Mouse (Mus musculus) limb, embryonic 15.5 days (tissue): ENCODE measurements around the gene Pnliprp1. TPM values are rescaled to one million over a fixed set of nuclear protein-coding genes. Genes with fewer than 3 reads are reported as not detected.

Experiments
- ATAC-seq: fragments of 200-750 bp; cut with Nextera tagmentation; 2 replicates; pipeline ENCODE4 v1.8.0; 2017; ENCODE audit warnings: low read depth, moderate TSS enrichment; ENCODE audit not compliant: insufficient number of reproducible peaks, low FRiP score, low TSS enrichment
- H3K27ac ChIP-seq: fragments of 300-500 bp; sonication (generic); 2 replicates; pipeline ENCODE4 v1.5.1; 2015; ENCODE audit warnings: moderate library complexity, mild to moderate bottlenecking, inconsistent platforms
- H3K27me3 ChIP-seq: fragments of 300-500 bp; sonication (generic); 2 replicates; pipeline ENCODE4 v1.6.1; 2015; ENCODE audit warnings: inconsistent platforms
- H3K36me3 ChIP-seq: fragments of 300-500 bp; sonication (generic); 2 replicates; pipeline ENCODE4 v1.6.1; 2015; ENCODE audit warnings: inconsistent platforms
- H3K4me1 ChIP-seq: fragments of 300-500 bp; sonication (generic); 2 replicates; pipeline ENCODE4 v1.6.1; 2015; ENCODE audit warnings: inconsistent platforms
- H3K4me2 ChIP-seq: fragments of 300-500 bp; sonication (generic); 2 replicates; pipeline ENCODE4 v1.6.1; 2015; ENCODE audit warnings: mild to moderate bottlenecking, inconsistent platforms
- H3K4me3 ChIP-seq: fragments of 300-500 bp; sonication (generic); 2 replicates; pipeline ENCODE4 v1.5.1; 2015; ENCODE audit warnings: mild to moderate bottlenecking, inconsistent platforms
- H3K9ac ChIP-seq: fragments of 300-500 bp; sonication (generic); 2 replicates; pipeline ENCODE4 v1.6.1; 2015; ENCODE audit warnings: inconsistent platforms
- H3K9me3 ChIP-seq: fragments of 300-500 bp; sonication (generic); 2 replicates; pipeline ENCODE4 v1.6.1; 2016; ENCODE audit warnings: inconsistent platforms
- WGBS: fragments of 180-500 bp; shearing (Covaris S2); methylation state at CpG from one replicate; pipeline ENCODE4 v1.1.7; 2015; 5-methylcytosine and 5-hydroxymethylcytosine counted together
- polyA plus RNA-seq: library from polyadenylated mRNA; unstranded; fragments of >200 nt; fragmentation: Nextera tagmentation; extraction: Ambion mirVana; gene quantifications from 2 replicates; pipeline ENCODE4 v1.2.1, GENCODE M21; 2015

The Pnliprp1 gene
- 0.93 and 1.6 TPM in 2 replicates for polyA plus RNA-seq

- no peak within 1 kb of the TSS for H3K27ac ChIP-seq
- no peak for ATAC-seq
- H3K27me3 ChIP-seq, result no peaks in the 10 kb centered on the region
Observed at GRCm38 (mm10) chr19:58728445-58729031, at the start of gene Pnliprp1. Gene Pnliprp1 (plus strand): TSS chr19:58728887.

GRCm38 (mm10) chr19:58688933-58689332 is 39.8 kb upstream of the Pnliprp1 start:
- Histone ChIP-seq H3K4me1 (no peaks in the 10 kb centered on the region), H3K27me3 (no peaks in the 10 kb centered on the region), H3K4me3 (no peak overlapping the region), H3K9ac (no peak overlapping the region), H3K27ac (no peak overlapping the region), H3K4me2 (no peak overlapping the region), H3K36me3 (no peaks in the 10 kb centered on the region), H3K9me3 (no peaks in the 10 kb centered on the region)
- ATAC-seq, result no peak
- 25% methylated on average over 1 of the region's 1 CpGs for WGBS

More at GRCm38 (mm10) chr19:58728445-58729031, at the start of gene Pnliprp1:
- Histone ChIP-seq H3K4me1 (peaks cover 8% of the 10 kb centered on the region; the same call in 1 of the 2 replicates), H3K9me3 (no peaks in the 10 kb centered on the region), H3K4me2 (no peak within 1 kb of the TSS), H3K9ac (no peak within 1 kb of the TSS), H3K4me3 (no peak within 1 kb of the TSS), H3K36me3 (no peaks in the 10 kb centered on the region)
- WGBS, result 36% methylated on average over 5 of the region's 5 CpGs

GRCm38 (mm10) chr19:58695314-58695713 is 33.4 kb upstream of the Pnliprp1 start:
- Histone ChIP-seq H3K9ac (no peak overlapping the region), H3K9me3 (no peaks in the 10 kb centered on the region), H3K36me3 (no peaks in the 10 kb centered on the region), H3K27ac (no peak overlapping the region), H3K27me3 (no peaks in the 10 kb centered on the region), H3K4me1 (no peaks in the 10 kb centered on the region), H3K4me3 (no peak overlapping the region), H3K4me2 (no peak overlapping the region)
- ATAC-seq, result no peak
- WGBS, result 72% methylated on average over 3 of the region's 3 CpGs

- ATAC-seq, result no peak
- Histone ChIP-seq H3K36me3 (no peaks in the 10 kb centered on the region), H3K27ac (no peak overlapping the region), H3K4me1 (no peaks in the 10 kb centered on the region), H3K4me3 (no peak overlapping the region), H3K9me3 (no peaks in the 10 kb centered on the region), H3K27me3 (no peaks in the 10 kb centered on the region), H3K4me2 (no peak overlapping the region), H3K9ac (no peak overlapping the region)
- WGBS, result 68% methylated on average over 2 of the region's 2 CpGs
Observed at GRCm38 (mm10) chr19:58696235-58696634, 32.5 kb upstream of the Pnliprp1 start.

- Histone ChIP-seq H3K27me3 (no peaks in the 10 kb centered on the region), H3K36me3 (no peaks in the 10 kb centered on the region), H3K27ac (no peak overlapping the region), H3K4me1 (no peaks in the 10 kb centered on the region), H3K9ac (no peak overlapping the region), H3K4me3 (no peak overlapping the region), H3K9me3 (no peaks in the 10 kb centered on the region), H3K4me2 (no peak overlapping the region)
- no peak for ATAC-seq
- WGBS, result 59% methylated on average over 4 of the region's 4 CpGs
Observed at GRCm38 (mm10) chr19:58704556-58704955, 24.1 kb upstream of the Pnliprp1 start.

GRCm38 (mm10) chr19:58708611-58709010 is 20.1 kb upstream of the Pnliprp1 start:
- no peak overlapping the region for H3K4me3 ChIP-seq
- 83% methylated on average over 3 of the region's 3 CpGs for WGBS
- no peaks in the 10 kb centered on the region for H3K9me3 ChIP-seq
- no peak overlapping the region for H3K27ac ChIP-seq
- H3K36me3 ChIP-seq, result no peaks in the 10 kb centered on the region
- H3K4me2 ChIP-seq, result no peak overlapping the region
- H3K4me1 ChIP-seq, result no peaks in the 10 kb centered on the region
- no peak overlapping the region for H3K9ac ChIP-seq
- H3K27me3 ChIP-seq, result no peaks in the 10 kb centered on the region
- ATAC-seq, result no peak

- H3K27me3 ChIP-seq, result no peaks in the 10 kb centered on the region
- no peaks in the 10 kb centered on the region for H3K4me1 ChIP-seq
- no peaks in the 10 kb centered on the region for H3K9me3 ChIP-seq
- 68% methylated on average over 4 of the region's 4 CpGs for WGBS
- no peak overlapping the region for H3K9ac ChIP-seq
- no peak overlapping the region for H3K27ac ChIP-seq
- no peak overlapping the region for H3K4me3 ChIP-seq
- H3K4me2 ChIP-seq, result no peak overlapping the region
- ATAC-seq, result no peak
- no peaks in the 10 kb centered on the region for H3K36me3 ChIP-seq
Observed at GRCm38 (mm10) chr19:58717925-58718324, 10.8 kb upstream of the Pnliprp1 start.

- no peaks in the 10 kb centered on the region for H3K27me3 ChIP-seq
- H3K4me2 ChIP-seq, result no peak overlapping the region
- H3K4me1 ChIP-seq, result no peaks in the 10 kb centered on the region
- no peak overlapping the region for H3K9ac ChIP-seq
- H3K36me3 ChIP-seq, result no peaks in the 10 kb centered on the region
- H3K4me3 ChIP-seq, result no peak overlapping the region
- no peaks in the 10 kb centered on the region for H3K9me3 ChIP-seq
- H3K27ac ChIP-seq, result no peak overlapping the region
- ATAC-seq, result no peak
Observed at GRCm38 (mm10) chr19:58720439-58720838, 8.2 kb upstream of the Pnliprp1 start.

- Histone ChIP-seq H3K27me3 (no peaks in the 10 kb centered on the region), H3K36me3 (no peaks in the 10 kb centered on the region), H3K4me3 (no peak overlapping the region), H3K27ac (no peak overlapping the region), H3K4me2 (no peak overlapping the region), H3K9me3 (no peaks in the 10 kb centered on the region), H3K9ac (no peak overlapping the region), H3K4me1 (peaks cover 8% of the 10 kb centered on the region; the same call in 1 of the 2 replicates)
- ATAC-seq, result no peak
- WGBS, result 76% methylated on average over 5 of the region's 5 CpGs
Observed at GRCm38 (mm10) chr19:58726551-58726950, 2.1 kb upstream of the Pnliprp1 start.

- no peak overlapping the region for H3K4me2 ChIP-seq
- no peak overlapping the region for H3K27ac ChIP-seq
- H3K36me3 ChIP-seq, result no peaks in the 10 kb centered on the region
- WGBS, result 69% methylated on average over 5 of the region's 5 CpGs
- H3K4me1 ChIP-seq, result peaks cover 8% of the 10 kb centered on the region; the same call in 1 of the 2 replicates
- no peaks in the 10 kb centered on the region for H3K9me3 ChIP-seq
- no peak overlapping the region for H3K9ac ChIP-seq
- no peak overlapping the region for H3K4me3 ChIP-seq
- ATAC-seq, result no peak
- no peaks in the 10 kb centered on the region for H3K27me3 ChIP-seq
Observed at GRCm38 (mm10) chr19:58727756-58728155, 931 bp upstream of the Pnliprp1 start.

- Histone ChIP-seq H3K4me2 (no peak overlapping the region), H3K4me1 (peaks cover 5% of the 10 kb centered on the region; the same call in 1 of the 2 replicates), H3K4me3 (no peak overlapping the region), H3K9ac (no peak overlapping the region), H3K9me3 (no peaks in the 10 kb centered on the region), H3K36me3 (no peaks in the 10 kb centered on the region), H3K27me3 (no peaks in the 10 kb centered on the region), H3K27ac (no peak overlapping the region)
- no peak for ATAC-seq
- 74% methylated on average over 6 of the region's 6 CpGs for WGBS
Observed at GRCm38 (mm10) chr19:58733216-58733615, 4.5 kb downstream of the Pnliprp1 start.

GRCm38 (mm10) chr19:58738111-58738510 is 9.4 kb downstream of the Pnliprp1 start:
- Histone ChIP-seq H3K4me1 (no peaks in the 10 kb centered on the region), H3K9me3 (no peaks in the 10 kb centered on the region), H3K27ac (no peak overlapping the region), H3K4me3 (no peak overlapping the region), H3K27me3 (no peaks in the 10 kb centered on the region), H3K4me2 (no peak overlapping the region), H3K9ac (no peak overlapping the region), H3K36me3 (no peaks in the 10 kb centered on the region)
- 84% methylated on average over 4 of the region's 4 CpGs for WGBS
- ATAC-seq, result no peak

GRCm38 (mm10) chr19:58741036-58741435 is 12.3 kb downstream of the Pnliprp1 start:
- no peak overlapping the region for H3K9ac ChIP-seq
- ATAC-seq, result no peak
- no peak overlapping the region for H3K4me3 ChIP-seq
- no peak overlapping the region for H3K4me2 ChIP-seq
- H3K4me1 ChIP-seq, result no peaks in the 10 kb centered on the region
- H3K9me3 ChIP-seq, result no peaks in the 10 kb centered on the region
- no peaks in the 10 kb centered on the region for H3K27me3 ChIP-seq
- no peak overlapping the region for H3K27ac ChIP-seq
- 76% methylated on average over 6 of the region's 6 CpGs for WGBS
- no peaks in the 10 kb centered on the region for H3K36me3 ChIP-seq
